Comparison of ENCODE assay signal across 8 mouse cellular contexts in genomic region chr3:115888310-115889106, GRCm38 (mm10). TPM values are rescaled to one million over a fixed set of nuclear protein-coding genes. Genes with fewer than 3 reads are reported as not detected.
DNase-seq lines count a peak whose midpoint lies in the region; ATAC-seq and TF ChIP-seq lines count a peak whose summit lies in the region.

No protein-coding gene starts in this region.

- H3K9me3 ChIP-seq in kidney, embryonic 14.5 days (ENCODE audit: control insufficient read depth, low read length) = no peaks in the 10 kb centered on the region
- no peaks in the 10 kb centered on the region for H3K9me3 ChIP-seq in ES-Bruce4 (replicated peaks; ENCODE audit: control insufficient read depth, insufficient read depth, low read length, poor library complexity, severe bottlenecking)
- no peaks in the 10 kb centered on the region for H3K9me3 ChIP-seq in hindbrain, embryonic 13.5 days
- H3K9me3 ChIP-seq in megakaryocyte, embryonic 14.5 days = no peaks in the 10 kb centered on the region

- H3K36me3 ChIP-seq in kidney, embryonic 14.5 days (ENCODE audit: control insufficient read depth, insufficient read depth, low read length) = peaks cover 8% of the 10 kb centered on the region; the same call in 1 of the 2 replicates
- H3K36me3 ChIP-seq in ES-Bruce4 (ENCODE audit: control insufficient read depth, insufficient read depth, low read length, poor library complexity, severe bottlenecking) = peaks cover 7% of the 10 kb centered on the region
- no peaks in the 10 kb centered on the region for H3K36me3 ChIP-seq in hindbrain, embryonic 13.5 days
- peaks cover 44% of the 10 kb centered on the region for H3K36me3 ChIP-seq in megakaryocyte, embryonic 14.5 days (replicated peaks; ENCODE audit: low read length)

- no peak for TF ChIP-seq CTCF in ES-Bruce4 (IDR thresholded peaks at IDR 0.05; ENCODE audit: low read depth, low read length)

- TF ChIP-seq POLR2A in ES-Bruce4 (IDR thresholded peaks at IDR 0.05; ENCODE audit: insufficient read depth, low read length) = no peak

- no peak for DNase-seq in kidney, postnatal 10 days
- DNase-seq in c-Kit-negative CD71-positive TER-119-positive erythroid progenitor cells, embryonic 14.5 days (ENCODE audit: low read depth, low spot score) = peak; percentile 19
- no peak for DNase-seq in urinary bladder, postnatal 36 days (ENCODE audit: low spot score in 2 of 2)
- no peak for DNase-seq in gastrocnemius, postnatal 25 days

- peak overlapping the region; percentile 74 for H3K4me2 ChIP-seq in kidney, embryonic 14.5 days (replicated peaks; ENCODE audit: low read depth, low read length)
- H3K4me2 ChIP-seq in hindbrain, embryonic 13.5 days = peak overlapping the region; percentile 77

- no peaks in the 10 kb centered on the region for H3K27me3 ChIP-seq in kidney, embryonic 14.5 days (ENCODE audit: control insufficient read depth, insufficient read depth, low read length)
- H3K27me3 ChIP-seq in ES-Bruce4 (ENCODE audit: control insufficient read depth, insufficient read depth, low read length, poor library complexity, severe bottlenecking) = no peaks in the 10 kb centered on the region
- H3K27me3 ChIP-seq in hindbrain, embryonic 13.5 days = no peaks in the 10 kb centered on the region
- H3K27me3 ChIP-seq in megakaryocyte, embryonic 14.5 days (replicated peaks) = no peaks in the 10 kb centered on the region

- no peak for TF ChIP-seq EP300 in ES-Bruce4 (IDR thresholded peaks at IDR 0.05; ENCODE audit: insufficient read depth, low read depth, low read length)

- H3K27ac ChIP-seq in kidney, embryonic 14.5 days (ENCODE audit: low read depth, low read length) = peak overlapping the region; percentile 37; the same call in 1 of the 2 replicates
- no peak overlapping the region for H3K27ac ChIP-seq in ES-Bruce4 (ENCODE audit: insufficient read depth, low read length)
- H3K27ac ChIP-seq in hindbrain, embryonic 13.5 days = peak overlapping the region; percentile 91

- 6% methylated on average over 21 of the region's 21 CpGs for WGBS in kidney, embryonic 14.5 days
- 3% methylated on average over 21 of the region's 21 CpGs for whole genome bisulfite sequencing in hindbrain, embryonic 13.5 days

- H3K9ac ChIP-seq in kidney, embryonic 14.5 days (ENCODE audit: low read depth, low read length) = peak overlapping the region; percentile 77
- H3K9ac ChIP-seq in ES-Bruce4 (ENCODE audit: low read depth, poor library complexity, severe bottlenecking) = peak overlapping the region; percentile 83
- H3K9ac ChIP-seq in hindbrain, embryonic 13.5 days = peak overlapping the region; percentile 78

- H3K4me1 ChIP-seq in kidney, embryonic 14.5 days (ENCODE audit: control insufficient read depth, insufficient read depth, low read length) = no peaks in the 10 kb centered on the region
- H3K4me1 ChIP-seq in ES-Bruce4 (ENCODE audit: control insufficient read depth, insufficient read depth, low read length) = no peaks in the 10 kb centered on the region
- peaks cover 7% of the 10 kb centered on the region for H3K4me1 ChIP-seq in hindbrain, embryonic 13.5 days (replicated peaks)
- H3K4me1 ChIP-seq in megakaryocyte, embryonic 14.5 days = peaks cover 35% of the 10 kb centered on the region

- peak; percentile 50 for ATAC-seq in kidney, embryonic 14.5 days (ENCODE audit: low FRiP score, low TSS enrichment)
- ATAC-seq in hindbrain, embryonic 13.5 days (ENCODE audit: low FRiP score) = peak; percentile 67

- peak overlapping the region; percentile 88 for H3K4me3 ChIP-seq in kidney, embryonic 14.5 days (ENCODE audit: low read length)
- peak overlapping the region; percentile 100 for H3K4me3 ChIP-seq in ES-Bruce4 (ENCODE audit: low read depth, low read length)
- H3K4me3 ChIP-seq in hindbrain, embryonic 13.5 days = peak overlapping the region; percentile 67
- peak overlapping the region; percentile 97 for H3K4me3 ChIP-seq in megakaryocyte, embryonic 14.5 days (replicated peaks)

RNA-seq across cellular contexts. Expression of gene Dph5, which starts 0.9 kb away (rescaled TPM):
- polyA plus RNA-seq in kidney, embryonic 14.5 days (2014; fragmentation: Nextera tagmentation; extraction: Ambion mirVana) = 27.7 and 33.7 TPM in 2 replicates
- polyA plus RNA-seq in ES-Bruce4 (2011; ENCODE audit: insufficient read depth, insufficient read length, low read depth, missing spikeins) = 27.3 and 33.2 TPM in 2 replicates
- 25.6 and 27.7 TPM in 2 replicates for polyA plus RNA-seq in hindbrain, embryonic 13.5 days (2015; fragmentation: Nextera tagmentation; extraction: Ambion mirVana)
- 3.7 TPM in 1 of 2 replicates, not detected in the other for polyA plus RNA-seq in megakaryocyte, embryonic 14.5 days (2012; ENCODE audit: insufficient read depth, low replicate concordance)
- total RNA-seq in gastrocnemius, postnatal 25 days (2021) = 1 to 10 TPM; 6.5 to 6.6 TPM
